Mouse (Mus musculus) stomach, embryonic 16.5 days (tissue): ENCODE measurements around the gene Ubr3. TPM values are rescaled to one million over a fixed set of nuclear protein-coding genes. Genes with fewer than 3 reads are reported as not detected.

Experiments used
- ATAC-seq: fragments of 200-750 bp; cut with Nextera tagmentation; 2 replicates; pipeline ENCODE4 v1.8.0; 2017; ENCODE audit warnings: moderate number of reproducible peaks, moderate TSS enrichment; ENCODE audit not compliant: insufficient read depth, low FRiP score
- H3K27ac ChIP-seq: fragments of 300-500 bp; sonication (generic); 2 replicates; pipeline ENCODE4 v1.5.1; 2014; ENCODE audit warnings: low read length
- H3K27me3 ChIP-seq: fragments of 300-500 bp; sonication (generic); 2 replicates; pipeline ENCODE4 v1.6.1; 2014; ENCODE audit warnings: low read length, control low read depth, mixed read lengths; ENCODE audit not compliant: control insufficient read depth, insufficient read depth
- H3K36me3 ChIP-seq: fragments of 300-500 bp; sonication (generic); 2 replicates; pipeline ENCODE4 v1.6.1; 2014; ENCODE audit warnings: low read length; ENCODE audit not compliant: control insufficient read depth, insufficient read depth
- H3K4me1 ChIP-seq: fragments of 300-500 bp; sonication (generic); 2 replicates; pipeline ENCODE4 v1.6.1; 2014; ENCODE audit warnings: low read length, control low read depth, mixed read lengths; ENCODE audit not compliant: control insufficient read depth, insufficient read depth
- H3K4me2 ChIP-seq: fragments of 300-500 bp; sonication (generic); 2 replicates; pipeline ENCODE4 v1.6.1; 2014; ENCODE audit warnings: low read depth, low read length, mixed read lengths
- H3K4me3 ChIP-seq: fragments of 300-500 bp; sonication (generic); replicated peaks from 2 replicates; pipeline ENCODE4 v1.5.1; 2014; ENCODE audit warnings: mild to moderate bottlenecking, low read length
- H3K9ac ChIP-seq: fragments of 300-500 bp; sonication (generic); 2 replicates; pipeline ENCODE4 v1.6.1; 2014; ENCODE audit warnings: low read length
- H3K9me3 ChIP-seq: fragments of 300-500 bp; sonication (generic); replicated peaks from 2 replicates; pipeline ENCODE4 v1.6.1; 2016; ENCODE audit warnings: low read length, control low read depth; ENCODE audit not compliant: control insufficient read depth
- WGBS: fragments of 180-500 bp; shearing (Covaris S2); extraction: QIAGEN DNeasy Blood & Tissue Kit; methylation state at CpG from one replicate; pipeline ENCODE4 v1.1.7; 2014; 5-methylcytosine and 5-hydroxymethylcytosine counted together
- polyA plus RNA-seq: library from polyadenylated mRNA; unstranded; fragments of >200 nt; fragmentation: Nextera tagmentation; extraction: Ambion mirVana; gene quantifications from 2 replicates; pipeline ENCODE4 v1.2.1, GENCODE M21; 2015

Gene Ubr3
- polyA plus RNA-seq, 1 experiment from 2014 or later: 12.7 TPM

DNA sequence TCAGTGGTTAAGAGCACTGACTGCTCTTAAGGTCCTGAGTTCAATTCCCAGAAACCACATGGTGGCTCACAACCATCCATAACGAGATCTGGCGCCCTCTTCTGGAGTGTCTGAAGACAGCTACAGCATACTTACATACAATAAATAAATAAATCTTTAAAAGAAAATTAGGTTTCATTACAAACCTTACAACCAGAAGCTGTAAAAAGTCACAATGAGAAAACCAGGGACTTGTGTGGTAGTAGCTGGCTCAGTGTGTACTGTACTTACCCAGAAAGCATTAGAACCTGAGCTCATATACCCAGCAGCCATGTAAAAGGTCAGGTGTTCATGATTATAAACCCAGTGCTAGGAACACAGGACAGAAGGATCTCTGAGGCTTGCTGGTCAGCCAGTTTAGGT lies 13.1 kb upstream of the Ubr3 start:
- Histone ChIP-seq H3K4me2 (0 out of 2 replicates have a peak overlapping the region, but pooled peaks have one; percentile 52), H3K27ac (no peak overlapping the region)
- ATAC-seq: no peak

DNA sequence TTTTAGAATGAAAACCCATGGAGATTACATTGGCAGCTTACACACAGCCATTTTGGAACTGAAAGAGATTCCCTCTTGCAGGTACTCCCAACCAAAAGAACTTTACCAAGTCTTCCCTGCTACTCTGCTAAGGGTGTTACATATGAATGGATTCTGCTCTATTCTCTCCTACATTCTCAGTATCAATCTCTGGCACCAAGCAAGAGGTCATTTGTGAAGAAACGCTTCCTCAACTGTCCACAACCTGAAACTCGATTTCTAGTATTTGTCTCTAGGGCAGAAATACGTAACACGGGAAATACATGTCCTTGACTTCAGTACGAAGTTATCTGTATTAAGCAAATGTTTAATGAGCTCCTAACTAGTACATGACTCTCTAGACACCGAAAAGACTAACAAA lies 12.5 kb upstream of the Ubr3 start:
- H3K4me1 ChIP-seq: peaks cover 3% of the 10 kb centered on the region; the same call in 1 of the 2 replicates
- peak overlapping the region; percentile 68 for H3K4me3 ChIP-seq
- H3K9me3 ChIP-seq: no peaks in the 10 kb centered on the region
- 47% methylated on average over 6 of the region's 6 CpGs for WGBS
- no peak for ATAC-seq
- H3K9ac ChIP-seq: 0 out of 2 replicates have a peak overlapping the region, but pooled peaks have one; percentile 85
- H3K36me3 ChIP-seq: no peaks in the 10 kb centered on the region
- H3K27ac ChIP-seq: no peak overlapping the region
- H3K27me3 ChIP-seq: no peaks in the 10 kb centered on the region
- H3K4me2 ChIP-seq: peak overlapping the region; percentile 52

More for the DNA sequence above, 13.1 kb upstream of the Ubr3 start:
- H3K9me3 ChIP-seq: no peaks in the 10 kb centered on the region
- H3K36me3 ChIP-seq: no peaks in the 10 kb centered on the region
- H3K9ac ChIP-seq: no peak overlapping the region
- H3K4me1 ChIP-seq: peaks cover 3% of the 10 kb centered on the region; the same call in 1 of the 2 replicates
- H3K4me3 ChIP-seq: no peak overlapping the region
- 70% methylated on average over 2 of the region's 2 CpGs for WGBS
- no peaks in the 10 kb centered on the region for H3K27me3 ChIP-seq

- Histone ChIP-seq H3K9ac (peak overlapping the region; percentile 85), H3K27me3 (no peaks in the 10 kb centered on the region), H3K4me3 (peak overlapping the region; percentile 68), H3K27ac (peak overlapping the region; percentile 77), H3K4me2 (peak overlapping the region; percentile 52), H3K9me3 (no peaks in the 10 kb centered on the region), H3K4me1 (peaks cover 3% of the 10 kb centered on the region; the same call in 1 of the 2 replicates), H3K36me3 (no peaks in the 10 kb centered on the region)
- ATAC-seq: peak; percentile 17; the same call in 1 of the 2 replicates
- WGBS: 5% methylated on average over 12 of the region's 12 CpGs
Observed at GRCm38 (mm10) chr2:69885050-69885449, 12.0 kb upstream of the Ubr3 start.

- peak; percentile 95 for ATAC-seq
- H3K9ac ChIP-seq: peak within 1 kb of the TSS; percentile 85
- no peaks in the 10 kb centered on the region for H3K36me3 ChIP-seq
- no peaks in the 10 kb centered on the region for H3K9me3 ChIP-seq
- H3K4me2 ChIP-seq: peak within 1 kb of the TSS; percentile 52
- no peaks in the 10 kb centered on the region for H3K27me3 ChIP-seq
- peak within 1 kb of the TSS; percentile 68 for H3K4me3 ChIP-seq
- peak within 1 kb of the TSS; percentile 77 for H3K27ac ChIP-seq
- H3K4me1 ChIP-seq: peaks cover 3% of the 10 kb centered on the region; the same call in 1 of the 2 replicates
- WGBS: 2% methylated on average over 45 of the region's 45 CpGs
Observed at GRCm38 (mm10) chr2:69885451-69886305, 11.4 kb upstream of the Ubr3 start, which contains the start of gene Mettl5. Mettl5 (minus strand) TSS chr2:69885615.

DNA sequence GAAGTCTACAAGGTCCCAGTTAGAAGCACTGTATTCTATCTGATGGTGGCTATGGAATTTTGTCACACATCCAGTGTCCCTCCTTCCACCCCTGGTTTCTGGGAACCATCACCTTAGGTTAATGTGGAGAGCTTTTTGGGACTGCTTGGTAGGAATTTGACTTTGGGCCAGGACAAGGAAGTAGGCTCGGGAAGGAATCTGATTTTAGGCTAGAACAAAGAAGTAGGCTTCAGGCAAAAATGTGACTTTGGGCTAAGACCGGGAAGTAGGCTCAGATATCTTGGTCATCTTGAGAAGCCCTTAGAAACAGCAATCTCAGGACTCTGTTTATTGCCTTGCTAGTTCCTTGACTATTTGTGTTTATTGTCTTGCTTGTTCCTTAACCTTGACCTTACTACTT lies 8.1 kb upstream of the Ubr3 start:
- H3K4me3 ChIP-seq: no peak overlapping the region
- H3K4me1 ChIP-seq: peaks cover 3% of the 10 kb centered on the region; the same call in 1 of the 2 replicates
- H3K9ac ChIP-seq: no peak overlapping the region
- H3K4me2 ChIP-seq: no peak overlapping the region
- ATAC-seq: no peak
- 67% methylated on average over 2 of the region's 2 CpGs for WGBS
- no peaks in the 10 kb centered on the region for H3K36me3 ChIP-seq
- no peaks in the 10 kb centered on the region for H3K9me3 ChIP-seq
- no peak overlapping the region for H3K27ac ChIP-seq
- H3K27me3 ChIP-seq: no peaks in the 10 kb centered on the region

DNA sequence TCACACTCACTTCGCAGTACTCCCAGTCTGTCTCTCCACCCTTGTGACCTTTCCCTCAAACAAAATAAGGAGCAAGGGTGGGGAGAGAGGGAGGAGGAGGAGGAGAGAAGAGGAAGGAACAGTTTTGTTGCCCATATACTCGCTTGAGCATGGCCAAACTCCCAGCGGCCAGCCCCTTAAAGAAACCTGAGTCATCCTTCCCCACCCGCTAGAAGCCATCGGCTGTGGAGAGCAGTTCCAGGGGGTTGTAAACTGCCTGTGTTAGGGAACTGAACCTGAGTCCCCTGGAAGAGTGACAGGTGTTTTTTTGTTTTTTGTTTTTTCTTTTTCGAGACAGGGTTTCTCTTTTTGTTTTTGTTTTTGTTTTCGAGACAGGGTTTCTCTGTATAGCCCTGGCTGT lies 6.2 kb upstream of the Ubr3 start:
- WGBS: 60% methylated on average over 7 of the region's 7 CpGs
- H3K27ac ChIP-seq: no peak overlapping the region
- no peak for ATAC-seq
- H3K4me2 ChIP-seq: no peak overlapping the region
- H3K9ac ChIP-seq: no peak overlapping the region
- no peaks in the 10 kb centered on the region for H3K4me1 ChIP-seq
- no peaks in the 10 kb centered on the region for H3K36me3 ChIP-seq
- no peaks in the 10 kb centered on the region for H3K9me3 ChIP-seq
- no peak overlapping the region for H3K4me3 ChIP-seq
- H3K27me3 ChIP-seq: no peaks in the 10 kb centered on the region

GRCm38 (mm10) chr2:69893145-69893544 lies 3.9 kb upstream of the Ubr3 start:
- Histone ChIP-seq H3K27ac (no peak overlapping the region), H3K4me3 (no peak overlapping the region), H3K4me1 (no peaks in the 10 kb centered on the region), H3K36me3 (no peaks in the 10 kb centered on the region), H3K4me2 (no peak overlapping the region), H3K9me3 (no peaks in the 10 kb centered on the region), H3K9ac (no peak overlapping the region), H3K27me3 (no peaks in the 10 kb centered on the region)
- ATAC-seq: no peak
- 75% methylated on average over 1 of the region's 1 CpGs for WGBS

DNA sequence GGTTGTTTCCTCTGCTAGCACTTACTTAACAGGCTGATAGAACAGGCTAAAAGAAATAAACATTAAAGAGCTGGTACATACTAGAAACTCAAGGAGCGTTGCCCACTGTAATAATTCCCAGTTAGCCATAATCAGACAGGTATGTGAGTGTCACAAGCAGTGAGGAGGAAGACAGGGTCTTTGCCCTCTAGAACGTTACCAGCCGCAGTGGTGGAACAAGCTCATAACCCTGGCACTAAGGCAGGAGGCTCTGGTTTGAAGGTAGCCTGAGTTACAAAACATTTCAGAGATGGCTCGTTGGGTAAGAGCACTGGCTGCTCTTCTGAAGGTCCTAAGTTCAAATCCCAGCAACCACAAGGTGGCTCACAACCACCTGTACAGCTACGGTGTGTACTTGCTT lies 3.2 kb upstream of the Ubr3 start:
- H3K36me3 ChIP-seq: no peaks in the 10 kb centered on the region
- no peak overlapping the region for H3K4me3 ChIP-seq
- WGBS: 80% methylated on average over 5 of the region's 5 CpGs
- H3K27ac ChIP-seq: no peak overlapping the region
- no peaks in the 10 kb centered on the region for H3K27me3 ChIP-seq
- H3K9ac ChIP-seq: no peak overlapping the region
- H3K9me3 ChIP-seq: no peaks in the 10 kb centered on the region
- H3K4me1 ChIP-seq: peaks cover 6% of the 10 kb centered on the region
- no peak overlapping the region for H3K4me2 ChIP-seq
- ATAC-seq: no peak

GRCm38 (mm10) chr2:69895502-69896223 lies 1.4 kb upstream of the Ubr3 start:
- no peak for ATAC-seq
- no peak overlapping the region for H3K9ac ChIP-seq
- H3K27ac ChIP-seq: no peak overlapping the region
- H3K4me1 ChIP-seq: peaks cover 12% of the 10 kb centered on the region
- H3K36me3 ChIP-seq: no peaks in the 10 kb centered on the region
- H3K27me3 ChIP-seq: no peaks in the 10 kb centered on the region
- H3K4me3 ChIP-seq: no peak overlapping the region
- 59% methylated on average over 14 of the region's 14 CpGs for WGBS
- no peaks in the 10 kb centered on the region for H3K9me3 ChIP-seq
- H3K4me2 ChIP-seq: no peak overlapping the region
